Mouse (Mus musculus): ENCODE results near the gene Ccdc149.

- no peak for TF ChIP-seq EP300 (IDR thresholded peaks at IDR 0.05)
- TF ChIP-seq CTCF (IDR thresholded peaks at IDR 0.05), result no peak
Observed at GRCm38 (mm10) chr5:52449187-52449586, 22.1 kb downstream of the Ccdc149 start.
